Mouse (Mus musculus) hindbrain, embryonic 16.5 days (tissue): Measurements from ENCODE around the gene Fam57a. TPM values are rescaled to one million over a fixed set of nuclear protein-coding genes. Genes with fewer than 3 reads are reported as not detected.

Experiments used
- ATAC-seq: fragments of 200-750 bp; cut with Nextera tagmentation; 2 replicates; pipeline ENCODE4 v1.8.0; 2017; ENCODE audit warnings: moderate TSS enrichment, moderate library complexity
- H3K27ac ChIP-seq: fragments of 300-500 bp; sonication (generic); 2 replicates; pipeline ENCODE4 v1.5.1; 2014; ENCODE audit warnings: low read depth, mild to moderate bottlenecking, control low read depth, low read length, moderate library complexity
- H3K27me3 ChIP-seq: fragments of 300-500 bp; sonication (generic); replicated peaks from 2 replicates; pipeline ENCODE4 v1.6.1; 2014; ENCODE audit warnings: low read length; ENCODE audit not compliant: control insufficient read depth, insufficient read depth
- H3K36me3 ChIP-seq: fragments of 300-500 bp; sonication (generic); 2 replicates; pipeline ENCODE4 v1.6.1; 2014; ENCODE audit warnings: mild to moderate bottlenecking, low read length, moderate library complexity, mixed read lengths; ENCODE audit not compliant: control insufficient read depth, insufficient read depth
- H3K4me1 ChIP-seq: fragments of 300-500 bp; sonication (generic); 2 replicates; pipeline ENCODE4 v1.6.1; 2014; ENCODE audit warnings: low read depth, low read length; ENCODE audit not compliant: control insufficient read depth, insufficient read depth
- H3K4me2 ChIP-seq: fragments of 300-500 bp; sonication (generic); 2 replicates; pipeline ENCODE4 v1.6.1; 2014; ENCODE audit warnings: mild to moderate bottlenecking, low read length, control low read depth, moderate library complexity
- H3K4me3 ChIP-seq: fragments of 300-500 bp; sonication (generic); 2 replicates; pipeline ENCODE4 v1.5.1; 2014; ENCODE audit warnings: mild to moderate bottlenecking, low read length, control low read depth, moderate library complexity
- H3K9ac ChIP-seq: fragments of 300-500 bp; sonication (generic); 2 replicates; pipeline ENCODE4 v1.6.1; 2014; ENCODE audit warnings: low read depth, mild to moderate bottlenecking, control low read depth, low read length, moderate library complexity
- H3K9me3 ChIP-seq: fragments of 300-500 bp; sonication (generic); 2 replicates; pipeline ENCODE4 v1.6.1; 2014; ENCODE audit warnings: mild to moderate bottlenecking, low read length, moderate library complexity; ENCODE audit not compliant: control insufficient read depth
- WGBS: fragments of 180-500 bp; shearing (Covaris S2); extraction: QIAGEN DNeasy Blood & Tissue Kit; methylation state at CpG from one replicate; pipeline ENCODE4 v1.1.7; 2014; 5-methylcytosine and 5-hydroxymethylcytosine counted together
- polyA plus RNA-seq: library from polyadenylated mRNA; unstranded; fragments of >200 nt; fragmentation: Nextera tagmentation; extraction: Ambion mirVana; gene quantifications from 2 replicates; pipeline ENCODE4 v1.2.1, GENCODE M21; 2015

The Fam57a gene
- polyA plus RNA-seq, 1 experiment from 2014 or later: 24.8 TPM

DNA sequence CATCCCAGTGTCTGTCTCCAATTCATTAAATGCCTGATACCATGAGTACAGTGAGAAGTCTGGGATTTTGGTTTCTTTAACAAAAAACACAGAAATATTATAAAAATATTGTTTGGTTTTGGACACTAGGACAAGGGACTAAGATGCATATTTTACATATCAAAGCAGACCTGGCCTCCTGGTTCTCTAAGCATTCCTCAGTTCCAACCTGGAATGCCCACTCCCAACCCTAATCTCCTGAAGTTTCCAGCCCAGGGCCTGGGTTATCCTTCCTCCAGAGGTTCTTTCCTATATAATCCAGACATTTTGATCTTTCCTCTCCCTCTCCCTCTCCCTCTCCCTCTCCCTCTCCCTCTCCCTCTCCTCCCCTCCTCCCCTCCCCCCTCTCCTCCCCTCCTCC lies 45.6 kb downstream of the Fam57a start:
- H3K4me1 ChIP-seq: no peaks in the 10 kb centered on the region
- no peak overlapping the region for H3K27ac ChIP-seq
- no peak overlapping the region for H3K9ac ChIP-seq
- H3K9me3 ChIP-seq: no peaks in the 10 kb centered on the region
- no peaks in the 10 kb centered on the region for H3K27me3 ChIP-seq
- ATAC-seq: no peak
- no peak overlapping the region for H3K4me3 ChIP-seq
- H3K4me2 ChIP-seq: no peak overlapping the region
- peaks cover 8% of the 10 kb centered on the region for H3K36me3 ChIP-seq

DNA sequence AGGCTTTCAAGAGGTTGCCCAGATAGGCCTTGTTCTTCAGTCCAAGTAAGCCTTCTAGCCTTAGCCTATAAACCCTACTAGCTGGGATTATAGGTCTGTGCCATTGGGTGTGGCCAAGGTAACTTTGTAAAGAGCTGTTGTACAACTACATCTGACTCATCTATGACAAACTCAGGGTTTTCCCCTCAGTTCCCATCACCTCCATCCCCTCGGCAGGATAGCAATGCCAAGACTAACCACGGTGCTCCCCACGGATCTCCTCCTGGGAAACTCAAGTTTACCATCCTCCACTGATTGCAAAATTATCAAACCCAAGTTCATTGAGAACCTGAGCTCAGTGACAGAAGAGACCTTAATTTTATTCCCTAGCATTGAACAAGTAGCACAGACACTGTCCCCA lies 56.7 kb downstream of the Fam57a start:
- Histone ChIP-seq H3K27me3 (no peaks in the 10 kb centered on the region), H3K36me3 (peaks cover 23% of the 10 kb centered on the region)
- 90% methylated on average over 3 of the region's 3 CpGs for WGBS

GRCm38 (mm10) chr11:76239750-76240149 lies 60.3 kb downstream of the Fam57a start:
- H3K4me2 ChIP-seq: no peak overlapping the region
- H3K4me1 ChIP-seq: peaks cover 17% of the 10 kb centered on the region
- no peak overlapping the region for H3K9ac ChIP-seq
- no peak overlapping the region for H3K4me3 ChIP-seq
- no peak overlapping the region for H3K27ac ChIP-seq
- peaks cover 13% of the 10 kb centered on the region for H3K36me3 ChIP-seq
- 96% methylated on average over 2 of the region's 2 CpGs for WGBS
- no peak for ATAC-seq
- no peaks in the 10 kb centered on the region for H3K9me3 ChIP-seq
- no peaks in the 10 kb centered on the region for H3K27me3 ChIP-seq

More for the DNA sequence above, 56.7 kb downstream of the Fam57a start:
- H3K27ac ChIP-seq: no peak overlapping the region
- H3K4me1 ChIP-seq: no peaks in the 10 kb centered on the region
- H3K9ac ChIP-seq: no peak overlapping the region
- H3K9me3 ChIP-seq: no peaks in the 10 kb centered on the region
- H3K4me3 ChIP-seq: no peak overlapping the region
- ATAC-seq: no peak
- no peak overlapping the region for H3K4me2 ChIP-seq

GRCm38 (mm10) chr11:76242901-76243810 lies 63.7 kb downstream of the Fam57a start, which contains the start of the genes Mrm3 and Glod4:
Gene Mrm3, plus strand, starts transcription at chr11:76243715.
Gene Glod4, minus strand, starts transcription at chr11:76243725.
- WGBS: under 1% methylated on average over 57 of the region's 61 CpGs
- H3K27ac ChIP-seq: peak within 1 kb of the TSS; percentile 90
- H3K9me3 ChIP-seq: no peaks in the 10 kb centered on the region
- peak within 1 kb of the TSS; percentile 93 for H3K9ac ChIP-seq
- peak within 1 kb of the TSS; percentile 51 for H3K4me3 ChIP-seq
- peak; percentile 93 for ATAC-seq
- no peaks in the 10 kb centered on the region for H3K27me3 ChIP-seq
- H3K36me3 ChIP-seq: peaks cover 3% of the 10 kb centered on the region; the same call in 1 of the 2 replicates
- H3K4me1 ChIP-seq: peaks cover 24% of the 10 kb centered on the region
- peak within 1 kb of the TSS; percentile 96 for H3K4me2 ChIP-seq

- Histone ChIP-seq H3K27ac (peak overlapping the region; percentile 90), H3K4me1 (peaks cover 24% of the 10 kb centered on the region), H3K4me2 (peak overlapping the region; percentile 96), H3K4me3 (peak overlapping the region; percentile 51), H3K27me3 (no peaks in the 10 kb centered on the region), H3K9ac (peak overlapping the region; percentile 93), H3K36me3 (peaks cover 3% of the 10 kb centered on the region; the same call in 1 of the 2 replicates), H3K9me3 (no peaks in the 10 kb centered on the region)
- ATAC-seq: no peak; the same call in 1 of the 2 replicates
- WGBS: 4% methylated on average over 34 of the region's 34 CpGs
Observed at GRCm38 (mm10) chr11:76243811-76244546, 64.5 kb downstream of the Fam57a start.

- no peak for ATAC-seq
- Histone ChIP-seq H3K9ac (no peak overlapping the region), H3K4me1 (peaks cover 24% of the 10 kb centered on the region), H3K4me3 (no peak overlapping the region), H3K27ac (no peak overlapping the region), H3K36me3 (peaks cover 14% of the 10 kb centered on the region), H3K4me2 (no peak overlapping the region), H3K27me3 (no peaks in the 10 kb centered on the region), H3K9me3 (no peaks in the 10 kb centered on the region)
Observed at GRCm38 (mm10) chr11:76246439-76246838, 67.0 kb downstream of the Fam57a start.

GRCm38 (mm10) chr11:76247239-76247638 lies 67.8 kb downstream of the Fam57a start:
- Histone ChIP-seq H3K27me3 (no peaks in the 10 kb centered on the region), H3K4me2 (no peak overlapping the region), H3K9ac (no peak overlapping the region), H3K9me3 (no peaks in the 10 kb centered on the region), H3K36me3 (peaks cover 14% of the 10 kb centered on the region), H3K4me3 (no peak overlapping the region), H3K4me1 (peaks cover 20% of the 10 kb centered on the region), H3K27ac (no peak overlapping the region)
- WGBS: 54% methylated on average over 2 of the region's 2 CpGs
- no peak for ATAC-seq

DNA sequence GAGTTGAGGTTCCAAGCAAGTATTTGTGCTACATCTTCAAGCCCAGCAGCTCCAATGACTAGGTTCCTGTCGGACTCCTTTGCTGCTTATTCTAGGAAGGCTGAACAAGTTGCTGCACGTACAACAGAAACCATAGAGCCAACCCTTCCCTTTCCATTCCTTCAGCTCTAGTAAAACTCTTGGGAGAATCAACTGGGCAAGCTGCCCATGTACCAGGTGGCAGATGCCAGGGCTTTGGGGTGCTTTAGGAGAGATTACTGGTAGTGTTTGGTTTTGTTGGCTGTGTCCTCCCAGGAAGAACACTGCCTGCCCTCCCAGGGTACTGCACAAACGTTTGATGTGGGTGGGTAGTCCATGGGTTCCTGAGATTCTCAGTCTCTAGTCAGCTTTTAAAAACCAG lies 72.6 kb downstream of the Fam57a start:
- Histone ChIP-seq H3K4me1 (peaks cover 9% of the 10 kb centered on the region; the same call in 1 of the 2 replicates), H3K9me3 (no peaks in the 10 kb centered on the region), H3K4me2 (no peak overlapping the region), H3K27ac (no peak overlapping the region), H3K36me3 (peaks cover 14% of the 10 kb centered on the region), H3K4me3 (no peak overlapping the region), H3K27me3 (no peaks in the 10 kb centered on the region), H3K9ac (no peak overlapping the region)
- 60% methylated on average over 3 of the region's 3 CpGs for WGBS
- ATAC-seq: no peak
